Mouse (Mus musculus) thymus, adult 2 months (tissue): Measurements from ENCODE around the gene Cpe. TPM values are rescaled to one million over a fixed set of nuclear protein-coding genes. Genes with fewer than 3 reads are reported as not detected.

ENCODE experiments used
- DNase-seq: peaks from one replicate; pipeline ENCODE4 v3.0.0; 2021
- H3K27ac ChIP-seq: fragments of 200-500 bp; 2 replicates; pipeline ENCODE4 v1.5.1; 2012; ENCODE audit warnings: low read length, control low read depth; ENCODE audit not compliant: control insufficient read depth, insufficient read depth
- H3K27me3 ChIP-seq: fragments of 200-500 bp; 2 replicates; pipeline ENCODE4 v1.6.1; 2012; ENCODE audit warnings: mild to moderate bottlenecking, low read length, moderate library complexity, mixed read lengths; ENCODE audit not compliant: control insufficient read depth, insufficient read depth
- H3K36me3 ChIP-seq: fragments of 200-500 bp; 2 replicates; pipeline ENCODE4 v1.6.1; 2012; ENCODE audit warnings: mild to moderate bottlenecking, low read length, moderate library complexity; ENCODE audit not compliant: control insufficient read depth, insufficient read depth
- H3K4me1 ChIP-seq: fragments of 200-500 bp; replicated peaks from 2 replicates; pipeline ENCODE4 v1.6.1; 2012; ENCODE audit warnings: low read length; ENCODE audit not compliant: control insufficient read depth, insufficient read depth
- H3K4me3 ChIP-seq: fragments of 200-500 bp; 2 replicates; pipeline ENCODE4 v1.5.1; 2012; ENCODE audit warnings: mild to moderate bottlenecking, low read length, control low read depth, moderate library complexity; ENCODE audit not compliant: control insufficient read depth, insufficient read depth
- CTCF ChIP-seq: fragments of 200-500 bp; IDR thresholded peaks from 2 replicates; pipeline ENCODE4 v1.5.1; 2012; ENCODE audit warnings: mild to moderate bottlenecking, control low read depth, low read length, moderate library complexity, borderline replicate concordance; ENCODE audit not compliant: control insufficient read depth, poor library complexity, insufficient read depth; ENCODE audit errors: extremely low read depth
- POLR2A ChIP-seq: fragments of 200-500 bp; IDR thresholded peaks from 2 replicates; pipeline ENCODE4 v1.6.1; 2012; ENCODE audit warnings: mild to moderate bottlenecking, low read length, control low read depth, moderate library complexity; ENCODE audit not compliant: control insufficient read depth, poor library complexity, insufficient read depth; ENCODE audit errors: extremely low read depth
- WGBS: fragments of 180-500 bp; shearing (Covaris S2); methylation state at CpG from one replicate; pipeline ENCODE4 v1.1.7; 2018; 5-methylcytosine and 5-hydroxymethylcytosine counted together
- polyA plus RNA-seq: library from polyadenylated mRNA; depleted of rRNA; stranded (reverse); fragments of >200 nt; gene quantifications from 2 replicates; pipeline ENCODE4 v1.2.3, GENCODE M21; 2012; rRNA removed

Cpe gene
- polyA plus RNA-seq: 8.3 and 9.8 TPM in 2 replicates

GRCm38 (mm10) chr8:64692651-64693201, at the start of gene Cpe:
Gene Cpe (minus strand): TSS chr8:64693054.
- H3K27me3 ChIP-seq: no peaks in the 10 kb centered on the region; the same call in 1 of the 2 replicates
- no peaks in the 10 kb centered on the region for H3K36me3 ChIP-seq
- no peak within 1 kb of the TSS for H3K4me3 ChIP-seq
- no peaks in the 10 kb centered on the region for H3K4me1 ChIP-seq
- DNase-seq: peak; percentile 17
- H3K27ac ChIP-seq: no peak within 1 kb of the TSS
- TF ChIP-seq CTCF (no peak), POLR2A (no peak)
- WGBS: under 1% methylated on average over 54 of the region's 54 CpGs

- TF ChIP-seq POLR2A (no peak), CTCF (no peak)
- no peak overlapping the region for H3K4me3 ChIP-seq
- no peak overlapping the region for H3K27ac ChIP-seq
- H3K36me3 ChIP-seq: no peaks in the 10 kb centered on the region
- H3K27me3 ChIP-seq: no peaks in the 10 kb centered on the region
- DNase-seq: no peak
- WGBS: 96% methylated on average over 13 of the region's 13 CpGs
- H3K4me1 ChIP-seq: no peaks in the 10 kb centered on the region
Measured at GRCm38 (mm10) chr8:64740547-64741211, 47.8 kb upstream of the Cpe start.

DNA sequence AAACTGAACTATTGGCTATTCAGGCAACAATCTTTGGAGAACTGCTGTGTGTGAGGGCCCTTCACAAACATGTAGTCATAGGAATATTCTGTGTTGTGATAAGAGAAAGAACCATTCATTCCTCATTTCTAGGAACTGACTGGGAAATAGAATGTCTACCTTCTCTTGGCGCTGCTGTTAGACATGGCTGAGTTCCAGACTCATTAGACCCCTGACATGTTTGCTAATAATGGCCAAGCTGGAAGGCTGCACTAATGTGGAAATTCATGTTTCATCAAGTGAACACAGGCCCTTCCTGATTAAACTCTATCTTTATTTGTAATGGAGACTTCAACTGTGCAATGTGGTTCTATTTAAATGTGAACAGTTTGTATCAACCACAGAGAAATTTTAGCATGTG, 46.1 kb upstream of the Cpe start:
- Histone ChIP-seq H3K4me3 (no peak overlapping the region), H3K36me3 (no peaks in the 10 kb centered on the region), H3K27ac (no peak overlapping the region), H3K4me1 (no peaks in the 10 kb centered on the region), H3K27me3 (no peaks in the 10 kb centered on the region)
- DNase-seq: no peak
- no peak for TF ChIP-seq POLR2A
- TF ChIP-seq CTCF: no peak
- 95% methylated on average over 1 of the region's 1 CpGs for WGBS

- H3K36me3 ChIP-seq: no peaks in the 10 kb centered on the region
- no peak for DNase-seq
- H3K27me3 ChIP-seq: no peaks in the 10 kb centered on the region
- peaks cover 7% of the 10 kb centered on the region for H3K4me1 ChIP-seq
- no peak overlapping the region for H3K27ac ChIP-seq
- no peak overlapping the region for H3K4me3 ChIP-seq
- TF ChIP-seq POLR2A (no peak), CTCF (no peak)
- 93% methylated on average over 3 of the region's 3 CpGs for WGBS
Measured at GRCm38 (mm10) chr8:64736767-64737323, 44.0 kb upstream of the Cpe start.

- TF ChIP-seq CTCF (no peak), POLR2A (no peak)
- no peak overlapping the region for H3K4me3 ChIP-seq
- H3K27ac ChIP-seq: no peak overlapping the region
- no peaks in the 10 kb centered on the region for H3K27me3 ChIP-seq
- WGBS: 77% methylated on average over 8 of the region's 8 CpGs
- no peaks in the 10 kb centered on the region for H3K36me3 ChIP-seq
- no peak for DNase-seq
- peaks cover 7% of the 10 kb centered on the region for H3K4me1 ChIP-seq
Measured at GRCm38 (mm10) chr8:64735161-64735560, 42.3 kb upstream of the Cpe start.

GRCm38 (mm10) chr8:64733271-64733943, 40.6 kb upstream of the Cpe start, which contains the start of gene Msmo1:
Gene Msmo1 (minus strand): TSS chr8:64733792.
- H3K4me1 ChIP-seq: peaks cover 7% of the 10 kb centered on the region
- peak; percentile 76; the same call in 1 of the 2 replicates for TF ChIP-seq CTCF
- TF ChIP-seq POLR2A: peak; percentile 75
- H3K36me3 ChIP-seq: no peaks in the 10 kb centered on the region
- H3K27me3 ChIP-seq: no peaks in the 10 kb centered on the region
- no peak within 1 kb of the TSS for H3K27ac ChIP-seq
- 1% methylated on average over 60 of the region's 60 CpGs for WGBS
- peak; percentile 95 for DNase-seq
- peak within 1 kb of the TSS; percentile 79 for H3K4me3 ChIP-seq
